ENCODE assay signal across 29 mouse cellular contexts in genomic region chr1:37531654-37532532, GRCm38 (mm10). TPM values are rescaled to one million over a fixed set of nuclear protein-coding genes. Genes with fewer than 3 reads are reported as not detected.
DNase-seq lines count a peak whose midpoint lies in the region; ATAC-seq lines count a peak whose summit lies in the region.
"Had no signal": no experiment of that assay in that cellular context is flagged by ENCODE, and none has a peak within 500 bp of the region (broad histone marks: within the 10 kb centered on the region; RNA-seq: fewer than 3 reads in every experiment).

No protein-coding gene starts in this region.

- H3K9me3 ChIP-seq in heart, embryonic 10.5 days, result no peaks in the 10 kb centered on the region
- no peaks in the 10 kb centered on the region for H3K9me3 ChIP-seq in hindbrain, embryonic 16.5 days (ENCODE audit: control insufficient read depth, low read length)
- no peaks in the 10 kb centered on the region for H3K9me3 ChIP-seq in hindbrain, embryonic 13.5 days
- H3K9me3 ChIP-seq: embryonic facial prominence, embryonic 12.5 days; embryonic facial prominence, embryonic 15.5 days; G1E; heart, embryonic 12.5 days; heart, embryonic 15.5 days; hindbrain, embryonic 10.5 days had no signal

- H3K4me1 ChIP-seq in heart, embryonic 10.5 days, result no peaks in the 10 kb centered on the region
- H3K4me1 ChIP-seq in hindbrain, embryonic 16.5 days (ENCODE audit: control insufficient read depth, insufficient read depth, low read depth, low read length), result peaks cover 10% of the 10 kb centered on the region; the same call in 1 of the 2 replicates
- peaks cover 8% of the 10 kb centered on the region; the same call in 1 of the 2 replicates for H3K4me1 ChIP-seq in hindbrain, embryonic 13.5 days (replicated peaks)
- H3K4me1 ChIP-seq: embryonic facial prominence, embryonic 15.5 days; heart, embryonic 12.5 days; hindbrain, embryonic 10.5 days had no signal

- H3K9ac ChIP-seq in hindbrain, embryonic 16.5 days (ENCODE audit: low read depth, low read length), result no peak overlapping the region
- no peak overlapping the region for H3K9ac ChIP-seq in hindbrain, embryonic 13.5 days
- H3K9ac ChIP-seq: embryonic facial prominence, embryonic 12.5 days; embryonic facial prominence, embryonic 15.5 days; forebrain, postnatal 0 days; heart, embryonic 12.5 days; heart, embryonic 15.5 days had no signal

- H3K4me2 ChIP-seq in hindbrain, embryonic 16.5 days (ENCODE audit: low read length), result no peak overlapping the region
- no peak overlapping the region for H3K4me2 ChIP-seq in hindbrain, embryonic 13.5 days
- H3K4me2 ChIP-seq: embryonic facial prominence, embryonic 12.5 days; embryonic facial prominence, embryonic 15.5 days; heart, embryonic 12.5 days; heart, embryonic 15.5 days had no signal

- H3K4me3 ChIP-seq in heart, embryonic 10.5 days, result no peak overlapping the region
- no peak overlapping the region for H3K4me3 ChIP-seq in hindbrain, embryonic 16.5 days (ENCODE audit: low read length)
- no peak overlapping the region for H3K4me3 ChIP-seq in hindbrain, embryonic 13.5 days
- H3K4me3 ChIP-seq: embryonic facial prominence, embryonic 12.5 days; embryonic facial prominence, embryonic 15.5 days; heart, embryonic 12.5 days; heart, embryonic 15.5 days; hindbrain, embryonic 10.5 days had no signal

- H3K27ac ChIP-seq in heart, embryonic 10.5 days, result no peak overlapping the region
- no peak overlapping the region for H3K27ac ChIP-seq in hindbrain, embryonic 16.5 days (ENCODE audit: low read depth, low read length)
- no peak overlapping the region for H3K27ac ChIP-seq in hindbrain, embryonic 13.5 days
- H3K27ac ChIP-seq: embryonic facial prominence, embryonic 12.5 days; embryonic facial prominence, embryonic 15.5 days; heart, embryonic 15.5 days; hindbrain, embryonic 10.5 days; hindbrain, postnatal 0 days had no signal

- no peaks in the 10 kb centered on the region for H3K36me3 ChIP-seq in heart, embryonic 10.5 days
- H3K36me3 ChIP-seq in hindbrain, embryonic 16.5 days (ENCODE audit: control insufficient read depth, insufficient read depth, low read length), result no peaks in the 10 kb centered on the region
- H3K36me3 ChIP-seq in hindbrain, embryonic 13.5 days, result peaks cover 6% of the 10 kb centered on the region; the same call in 1 of the 2 replicates
- H3K36me3 ChIP-seq: embryonic facial prominence, embryonic 12.5 days; embryonic facial prominence, embryonic 15.5 days; heart, embryonic 12.5 days; heart, embryonic 15.5 days; hindbrain, embryonic 10.5 days had no signal

- ATAC-seq in hindbrain, embryonic 16.5 days, result peak; percentile 38; the same call in 1 of the 2 replicates
- no peak for ATAC-seq in hindbrain, embryonic 13.5 days (ENCODE audit: low FRiP score)
- ATAC-seq in megakaryocyte, adult 5-6 weeks (ENCODE audit: poor library complexity, severe bottlenecking), result 0 out of 2 replicates have a peak, but pooled peaks have one; percentile 27
- ATAC-seq: forebrain, embryonic 14.5 days; forebrain, postnatal 0 days; hindbrain, postnatal 0 days; inflammation-experienced regulatory T-cells, adult 6 months; intestine, embryonic 16.5 days; Patski had no signal

- DNase-seq in heart, adult 11 months, result peak; percentile 82
- no peak for DNase-seq in heart, embryonic 10.5 days (ENCODE audit: low spot score)
- DNase-seq in ovary, adult 18-20 months (ENCODE audit: low spot score), result no peak
- DNase-seq: adrenal gland, postnatal 10 days; adrenal gland, postnatal 36 days; cerebellum, adult 11 months; cerebellum, adult 2 months; cerebellum, adult 9-11 months; cerebellum, postnatal 25 days; forebrain, postnatal 0 days; gastrocnemius, adult 2 months; gastrocnemius, postnatal 14 days; heart, adult 18-20 months; heart, postnatal 10 days; heart, postnatal 36 days had no signal

- no peaks in the 10 kb centered on the region for H3K27me3 ChIP-seq in heart, embryonic 10.5 days (ENCODE audit: insufficient read depth, poor library complexity, severe bottlenecking)
- H3K27me3 ChIP-seq in hindbrain, embryonic 16.5 days (replicated peaks; ENCODE audit: control insufficient read depth, insufficient read depth, low read length), result no peaks in the 10 kb centered on the region
- H3K27me3 ChIP-seq in hindbrain, embryonic 13.5 days, result no peaks in the 10 kb centered on the region
- H3K27me3 ChIP-seq: embryonic facial prominence, embryonic 12.5 days; embryonic facial prominence, embryonic 15.5 days; heart, embryonic 12.5 days; heart, embryonic 15.5 days; Patski had no signal

- WGBS in heart, embryonic 10.5 days, result 88% methylated on average over 12 of the region's 12 CpGs
- WGBS in hindbrain, embryonic 16.5 days, result 91% methylated on average over 12 of the region's 12 CpGs
- WGBS in hindbrain, embryonic 13.5 days, result 96% methylated on average over 12 of the region's 12 CpGs

RNA-seq across cellular contexts. Expression of gene Mgat4a, which starts 8.9 kb away (rescaled TPM):
- 1.3 and 3.2 TPM in 2 replicates for polyA plus RNA-seq in heart, embryonic 10.5 days (2016; fragmentation: Nextera tagmentation; extraction: Ambion mirVana)
- 8.0 and 11.0 TPM in 2 replicates for polyA plus RNA-seq in hindbrain, embryonic 16.5 days (2015; fragmentation: Nextera tagmentation; extraction: Ambion mirVana)
- polyA plus RNA-seq in hindbrain, embryonic 13.5 days (2015; fragmentation: Nextera tagmentation; extraction: Ambion mirVana), result 6.7 and 8.0 TPM in 2 replicates
- total RNA-seq in megakaryocyte, adult 5-6 weeks (2015), result 3.5 and 5.1 TPM in 2 replicates
- 5.5 and 6.9 TPM in 2 replicates for total RNA-seq in megakaryocyte, adult 5-6 weeks (2017)
